In the genomic region with DNA sequence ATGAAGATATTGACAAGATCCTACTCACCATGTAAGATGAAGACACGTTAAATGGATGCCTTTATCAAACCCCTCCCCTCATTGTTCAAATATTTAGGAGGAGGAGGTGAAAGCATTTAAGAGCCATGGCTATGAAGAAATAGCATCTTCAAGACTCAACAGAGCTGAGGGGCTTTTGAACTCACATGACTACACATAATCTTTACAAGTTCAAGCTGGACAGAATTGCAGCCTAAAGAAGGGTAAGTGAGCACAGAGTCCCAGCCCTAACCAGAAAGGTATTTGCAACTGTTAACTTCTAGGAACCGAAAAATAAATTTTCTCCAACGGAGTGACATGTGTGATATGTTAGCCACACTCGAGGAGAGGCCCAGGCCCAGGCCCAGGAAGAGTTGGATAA, we compare ENCODE assay signal across 29 mouse cellular contexts. TPM values are rescaled to one million over a fixed set of nuclear protein-coding genes. Genes with fewer than 3 reads are reported as not detected.
DNase-seq lines count a peak whose midpoint lies in the region; ATAC-seq and TF ChIP-seq lines count a peak whose summit lies in the region.
"Had no signal": no experiment of that assay in that cellular context is flagged by ENCODE, and none has a peak within 500 bp of the region (broad histone marks: within the 10 kb centered on the region; RNA-seq: fewer than 3 reads in every experiment).

No protein-coding gene starts in this region.

- peak overlapping the region; percentile 54; the same call in 1 of the 2 replicates for H3K27ac ChIP-seq in heart, embryonic 13.5 days (replicated peaks)
- no peak overlapping the region; the same call in 1 of the 2 replicates for H3K27ac ChIP-seq in kidney, embryonic 14.5 days (ENCODE audit: low read depth, low read length)
- H3K27ac ChIP-seq in lung, embryonic 14.5 days (ENCODE audit: low read depth), result peak overlapping the region; percentile 19; the same call in 1 of the 2 replicates
- peak overlapping the region; percentile 16 for H3K27ac ChIP-seq in embryonic fibroblast, embryonic 13.5 days (ENCODE audit: insufficient read depth, low read length)
- no peak overlapping the region for H3K27ac ChIP-seq in midbrain, embryonic 10.5 days (replicated peaks)
- H3K27ac ChIP-seq: embryonic facial prominence, embryonic 10.5 days; embryonic facial prominence, embryonic 15.5 days; forebrain, embryonic 13.5 days; hindbrain, embryonic 12.5 days; left cerebral cortex, adult 2 months; limb, embryonic 13.5 days; liver, embryonic 12.5 days; midbrain, embryonic 15.5 days; neural tube, embryonic 15.5 days had no signal

- no peak for TF ChIP-seq POLR2A in embryonic fibroblast, embryonic 13.5 days (IDR thresholded peaks at IDR 0.05; ENCODE audit: low read depth, low read length)

- H3K9me3 ChIP-seq in heart, embryonic 13.5 days, result no peaks in the 10 kb centered on the region
- H3K9me3 ChIP-seq in kidney, embryonic 14.5 days (ENCODE audit: control insufficient read depth, low read length), result no peaks in the 10 kb centered on the region
- H3K9me3 ChIP-seq in lung, embryonic 14.5 days (ENCODE audit: low read depth, low read length), result no peaks in the 10 kb centered on the region
- no peaks in the 10 kb centered on the region for H3K9me3 ChIP-seq in midbrain, embryonic 10.5 days (replicated peaks)
- H3K9me3 ChIP-seq: embryonic facial prominence, embryonic 10.5 days; embryonic facial prominence, embryonic 15.5 days; forebrain, embryonic 13.5 days; hindbrain, embryonic 12.5 days; limb, embryonic 13.5 days; liver, embryonic 12.5 days; midbrain, embryonic 15.5 days; neural tube, embryonic 15.5 days had no signal

- peaks cover 28% of the 10 kb centered on the region for H3K36me3 ChIP-seq in heart, embryonic 13.5 days
- no peaks in the 10 kb centered on the region; the same call in 1 of the 2 replicates for H3K36me3 ChIP-seq in kidney, embryonic 14.5 days (ENCODE audit: control insufficient read depth, insufficient read depth, low read length)
- peaks cover 21% of the 10 kb centered on the region for H3K36me3 ChIP-seq in lung, embryonic 14.5 days (ENCODE audit: insufficient read depth)
- H3K36me3 ChIP-seq in midbrain, embryonic 10.5 days, result no peaks in the 10 kb centered on the region
- H3K36me3 ChIP-seq: embryonic facial prominence, embryonic 10.5 days; hindbrain, embryonic 12.5 days; limb, embryonic 13.5 days; liver, embryonic 12.5 days; midbrain, embryonic 15.5 days; neural tube, embryonic 15.5 days had no signal

- intact Hi-C loops in heart, postnatal 10 days (cut with DNase I), result no loop called here

- no peak overlapping the region for H3K4me3 ChIP-seq in heart, embryonic 13.5 days
- no peak overlapping the region for H3K4me3 ChIP-seq in kidney, embryonic 14.5 days (ENCODE audit: low read length)
- no peak overlapping the region for H3K4me3 ChIP-seq in lung, embryonic 14.5 days (ENCODE audit: low read depth, low read length)
- H3K4me3 ChIP-seq in embryonic fibroblast, embryonic 13.5 days (ENCODE audit: insufficient read depth, low read length), result no peak overlapping the region
- H3K4me3 ChIP-seq in midbrain, embryonic 10.5 days, result no peak overlapping the region
- H3K4me3 ChIP-seq: embryonic facial prominence, embryonic 10.5 days; embryonic facial prominence, embryonic 15.5 days; forebrain, embryonic 13.5 days; hindbrain, embryonic 12.5 days; left cerebral cortex, adult 2 months; limb, embryonic 13.5 days; liver, embryonic 12.5 days; midbrain, embryonic 15.5 days; neural tube, embryonic 15.5 days had no signal

- no peaks in the 10 kb centered on the region for H3K27me3 ChIP-seq in heart, embryonic 13.5 days (replicated peaks)
- no peaks in the 10 kb centered on the region for H3K27me3 ChIP-seq in kidney, embryonic 14.5 days (ENCODE audit: control insufficient read depth, insufficient read depth, low read length)
- no peaks in the 10 kb centered on the region for H3K27me3 ChIP-seq in lung, embryonic 14.5 days (ENCODE audit: insufficient read depth, low read length)
- H3K27me3 ChIP-seq in midbrain, embryonic 10.5 days (ENCODE audit: low read depth, poor library complexity, severe bottlenecking), result no peaks in the 10 kb centered on the region
- H3K27me3 ChIP-seq: embryonic facial prominence, embryonic 15.5 days; forebrain, embryonic 13.5 days; hindbrain, embryonic 12.5 days; limb, embryonic 13.5 days; liver, embryonic 12.5 days; midbrain, embryonic 15.5 days; neural tube, embryonic 15.5 days; Patski had no signal

- no peak overlapping the region for H3K4me2 ChIP-seq in heart, embryonic 13.5 days
- H3K4me2 ChIP-seq in kidney, embryonic 14.5 days (replicated peaks; ENCODE audit: low read depth, low read length), result no peak overlapping the region
- H3K4me2 ChIP-seq in lung, embryonic 14.5 days, result peak overlapping the region; percentile 2; the same call in 1 of the 2 replicates
- H3K4me2 ChIP-seq: embryonic facial prominence, embryonic 15.5 days; forebrain, embryonic 13.5 days; hindbrain, embryonic 12.5 days; limb, embryonic 13.5 days; liver, embryonic 12.5 days; midbrain, embryonic 15.5 days; neural tube, embryonic 15.5 days had no signal

- ATAC-seq in heart, embryonic 13.5 days (ENCODE audit: extremely low read depth, insufficient number of reproducible peaks, low FRiP score, low TSS enrichment), result no peak
- peak; percentile 59 for ATAC-seq in kidney, embryonic 14.5 days (ENCODE audit: low FRiP score, low TSS enrichment)
- peak; percentile 59; the same call in 1 of the 2 replicates for ATAC-seq in lung, embryonic 14.5 days (ENCODE audit: insufficient read depth)
- ATAC-seq: intestine, embryonic 16.5 days; liver, embryonic 12.5 days; liver, postnatal 0 days; midbrain, embryonic 15.5 days; Patski had no signal

- H3K9ac ChIP-seq in heart, embryonic 13.5 days, result no peak overlapping the region
- no peak overlapping the region for H3K9ac ChIP-seq in kidney, embryonic 14.5 days (ENCODE audit: low read depth, low read length)
- H3K9ac ChIP-seq in lung, embryonic 14.5 days, result no peak overlapping the region
- H3K9ac ChIP-seq: embryonic facial prominence, embryonic 15.5 days; forebrain, embryonic 13.5 days; hindbrain, embryonic 12.5 days; limb, embryonic 13.5 days; liver, embryonic 12.5 days; liver, postnatal 0 days; midbrain, embryonic 15.5 days; neural tube, embryonic 15.5 days had no signal

- TF ChIP-seq CTCF in lung, embryonic 14.5 days (IDR thresholded peaks at IDR 0.05; ENCODE audit: low read depth), result no peak
- TF ChIP-seq CTCF in embryonic fibroblast, embryonic 13.5 days (IDR thresholded peaks at IDR 0.05; ENCODE audit: borderline replicate concordance, insufficient read depth, low read length), result no peak

- 54% methylated on average over 4 of the region's 4 CpGs for WGBS in heart, embryonic 13.5 days
- WGBS in kidney, embryonic 14.5 days, result 47% methylated on average over 4 of the region's 4 CpGs
- 24% methylated on average over 4 of the region's 4 CpGs for whole genome bisulfite sequencing in lung, embryonic 14.5 days
- WGBS in midbrain, embryonic 10.5 days, result 88% methylated on average over 4 of the region's 4 CpGs

- peaks cover 21% of the 10 kb centered on the region for H3K4me1 ChIP-seq in heart, embryonic 13.5 days
- H3K4me1 ChIP-seq in kidney, embryonic 14.5 days (ENCODE audit: control insufficient read depth, insufficient read depth, low read length), result 0 out of 2 replicates have a peak, but pooled peaks cover 6% of the 10 kb centered on the region
- peaks cover 13% of the 10 kb centered on the region; the same call in 1 of the 2 replicates for H3K4me1 ChIP-seq in lung, embryonic 14.5 days (ENCODE audit: insufficient read depth)
- H3K4me1 ChIP-seq in embryonic fibroblast, embryonic 13.5 days (ENCODE audit: control insufficient read depth, insufficient read depth, low read length), result peaks cover 14% of the 10 kb centered on the region
- H3K4me1 ChIP-seq in midbrain, embryonic 10.5 days, result no peaks in the 10 kb centered on the region
- H3K4me1 ChIP-seq: embryonic facial prominence, embryonic 10.5 days; embryonic facial prominence, embryonic 15.5 days; forebrain, embryonic 13.5 days; hindbrain, embryonic 12.5 days; limb, embryonic 13.5 days; liver, embryonic 12.5 days; midbrain, embryonic 15.5 days; neural tube, embryonic 15.5 days had no signal

- no peak for DNase-seq in heart, postnatal 10 days
- no peak for DNase-seq in kidney, postnatal 25 days
- DNase-seq in lung, embryonic 14.5 days, result peak; percentile 61
- DNase-seq in lung, postnatal 36 days, result no peak
- DNase-seq in midbrain, embryonic 10.5 days (ENCODE audit: low spot score), result no peak
- DNase-seq: adrenal gland, postnatal 10 days; cerebellum, adult 8-10 months; cerebellum, postnatal 25 days; kidney, postnatal 10 days; liver, postnatal 0 days; retina, postnatal 1 day; right cerebral cortex, postnatal 14 days; thymus, adult 18-20 months; thymus, postnatal 25 days had no signal

RNA-seq across cellular contexts. Expression of gene Ghr, which starts 18.7 kb away (rescaled TPM):
- 52.3 and 55.4 TPM in 2 replicates for polyA plus RNA-seq in heart, embryonic 13.5 days (2015; fragmentation: Nextera tagmentation; extraction: Ambion mirVana)
- total RNA-seq in heart, postnatal 10 days (2021), result 100 to 1,000 TPM; 111 to 126 TPM
- polyA plus RNA-seq in kidney, embryonic 14.5 days (2014; fragmentation: Nextera tagmentation; extraction: Ambion mirVana), result 49.0 and 81.9 TPM in 2 replicates
- polyA plus RNA-seq in lung, embryonic 14.5 days (2014; fragmentation: Nextera tagmentation; extraction: Ambion mirVana), result 133 and 139 TPM in 2 replicates
- 116 and 118 TPM in 2 replicates for polyA plus RNA-seq in embryonic fibroblast, embryonic 13.5 days (2011; ENCODE audit: insufficient read length, low read depth, missing spikeins)
- polyA plus RNA-seq in midbrain, embryonic 10.5 days (2016; fragmentation: Nextera tagmentation; extraction: Ambion mirVana), result 6.9 and 10.3 TPM in 2 replicates
- total RNA-seq: MEL had no signal

Comparison
In these comparisons a context has a peak if more than half of its experiments do, and no peak if none do; other contexts are left out.
1. H3K27ac ChIP-seq: peak in heart, embryonic 13.5 days (single experiment), lung, embryonic 14.5 days (single experiment) and embryonic fibroblast, embryonic 13.5 days (single experiment); none in kidney, embryonic 14.5 days (single experiment) and midbrain, embryonic 10.5 days (single experiment).